ENCODE assay signal across 7 mouse cellular contexts in genomic region chr13:35469361-35470198, GRCm38 (mm10).
A peak's percentile ranks its signal among the peaks of the same experiment; 100 is the strongest.
DNase-seq lines count a peak whose midpoint lies in the region; ATAC-seq and TF ChIP-seq lines count a peak whose summit lies in the region.

No protein-coding gene starts in this region.

- no peaks in the 10 kb centered on the region for H3K9me3 ChIP-seq in liver, embryonic 12.5 days (replicated peaks)
- no peaks in the 10 kb centered on the region for H3K9me3 ChIP-seq in intestine, embryonic 15.5 days
- no peaks in the 10 kb centered on the region for H3K9me3 ChIP-seq in liver, postnatal 0 days (ENCODE audit: low read length)

- H3K4me2 ChIP-seq in liver, embryonic 12.5 days = no peak overlapping the region
- no peak overlapping the region for H3K4me2 ChIP-seq in intestine, embryonic 15.5 days (replicated peaks)
- H3K4me2 ChIP-seq in liver, postnatal 0 days (ENCODE audit: low read depth, low read length) = no peak overlapping the region

- H3K27ac ChIP-seq in liver, embryonic 12.5 days = no peak overlapping the region
- H3K27ac ChIP-seq in intestine, embryonic 15.5 days = no peak overlapping the region
- H3K27ac ChIP-seq in liver, postnatal 0 days (ENCODE audit: low read depth) = 0 out of 2 replicates have a peak overlapping the region, but pooled peaks have one; percentile 22

- DNase-seq in liver = peak; percentile 7
- DNase-seq in cerebellum, postnatal 10 days = peak; percentile 60 to 67
- DNase-seq in liver, postnatal 0 days = peak; percentile 68
- DNase-seq in right cerebral cortex, postnatal 4 days = peak; percentile 43
- DNase-seq in spleen, postnatal 36 days (ENCODE audit: low spot score in 2 of 2) = no peak

- no peak for ATAC-seq in liver, embryonic 12.5 days
- peak; percentile 59 for ATAC-seq in intestine, embryonic 15.5 days
- peak; percentile 86 for ATAC-seq in liver, postnatal 0 days

- H3K36me3 ChIP-seq in liver, embryonic 12.5 days = no peaks in the 10 kb centered on the region
- no peaks in the 10 kb centered on the region for H3K36me3 ChIP-seq in intestine, embryonic 15.5 days
- H3K36me3 ChIP-seq in liver, postnatal 0 days (replicated peaks; ENCODE audit: insufficient read depth, low read length) = no peaks in the 10 kb centered on the region

- no peak overlapping the region for H3K9ac ChIP-seq in liver, embryonic 12.5 days
- H3K9ac ChIP-seq in intestine, embryonic 15.5 days = no peak overlapping the region
- H3K9ac ChIP-seq in liver, postnatal 0 days (replicated peaks) = no peak overlapping the region

- H3K4me3 ChIP-seq in liver, embryonic 12.5 days = no peak overlapping the region
- H3K4me3 ChIP-seq in intestine, embryonic 15.5 days (replicated peaks) = no peak overlapping the region
- no peak overlapping the region for H3K4me3 ChIP-seq in liver, postnatal 0 days (ENCODE audit: low read depth, low read length)

- no peaks in the 10 kb centered on the region for H3K27me3 ChIP-seq in liver, embryonic 12.5 days (replicated peaks)
- no peaks in the 10 kb centered on the region for H3K27me3 ChIP-seq in intestine, embryonic 15.5 days (replicated peaks)
- 0 out of 2 replicates have a peak, but pooled peaks cover 5% of the 10 kb centered on the region for H3K27me3 ChIP-seq in liver, postnatal 0 days (ENCODE audit: insufficient read depth, low read length)

- TF ChIP-seq CTCF in liver, postnatal 0 days (IDR thresholded peaks at IDR 0.05; ENCODE audit: low read depth) = no peak

- no peak; the same call in 1 of the 2 replicates for TF ChIP-seq EP300 in liver, postnatal 0 days (IDR thresholded peaks at IDR 0.05; ENCODE audit: low read depth)

- 55% methylated on average over 11 of the region's 11 CpGs for WGBS in liver, embryonic 12.5 days (ENCODE audit: insufficient replicate concordance)
- 45% methylated on average over 11 of the region's 11 CpGs for WGBS in intestine, embryonic 15.5 days
- 52% methylated on average over 11 of the region's 11 CpGs for WGBS in liver, postnatal 0 days (ENCODE audit: insufficient replicate concordance)

- H3K4me1 ChIP-seq in liver, embryonic 12.5 days = no peaks in the 10 kb centered on the region
- no peaks in the 10 kb centered on the region for H3K4me1 ChIP-seq in intestine, embryonic 15.5 days (replicated peaks)
- H3K4me1 ChIP-seq in liver, postnatal 0 days (ENCODE audit: insufficient read depth) = no peaks in the 10 kb centered on the region; the same call in 1 of the 2 replicates

Comparison
In these comparisons a context has a peak if more than half of its experiments do, and no peak if none do; other contexts are left out.
1. DNase-seq: peak in liver (single experiment), cerebellum, postnatal 10 days (2 of 2), liver, postnatal 0 days (single experiment) and right cerebral cortex, postnatal 4 days (single experiment); none in spleen, postnatal 36 days (0 of 2).